Mouse (Mus musculus) adrenal gland, postnatal 14 days (tissue): ENCODE measurements around the gene Kalrn. TPM values are rescaled to one million over a fixed set of nuclear protein-coding genes. Genes with fewer than 3 reads are reported as not detected.

Experiments
- DNase-seq: peaks from one replicate; pipeline ENCODE4 v3.0.0; 2021; ENCODE audit warnings: mixed read lengths
- total RNA-seq: library from RNA; stranded (reverse); gene quantifications from 2 replicates; pipeline ENCODE4 v1.2.3, GENCODE M21; 2021

Kalrn gene
- total RNA-seq, 1 experiment from 2014 or later = 12.9 TPM

DNA sequence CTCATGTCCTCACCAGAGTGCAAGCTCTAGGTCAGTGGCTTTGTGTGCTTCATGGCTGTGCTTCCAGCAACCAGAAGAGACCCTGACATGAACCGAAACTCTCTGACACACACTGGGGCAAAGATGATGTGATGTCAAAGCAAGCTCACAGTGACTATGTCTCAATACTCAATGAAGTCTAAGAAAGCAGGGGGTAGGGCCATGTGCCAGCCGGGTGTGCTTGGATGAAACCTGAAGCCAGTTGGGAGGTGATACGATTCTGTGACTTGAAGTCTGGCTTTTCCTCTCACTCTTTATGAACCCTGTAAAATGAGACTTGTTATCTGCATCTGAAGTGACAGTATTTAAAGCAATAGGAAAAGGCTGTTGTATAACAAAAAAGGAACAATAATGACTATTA lies 501.2 kb downstream of the Kalrn start:
- peak; percentile 34 for DNase-seq

GRCm38 (mm10) chr16:34071223-34071825 lies 502.0 kb downstream of the Kalrn start:
- no peak for DNase-seq

- DNase-seq = no peak
These were observed 503.9 kb downstream of the Kalrn start for GRCm38 (mm10) chr16:34069481-34069880.

DNA sequence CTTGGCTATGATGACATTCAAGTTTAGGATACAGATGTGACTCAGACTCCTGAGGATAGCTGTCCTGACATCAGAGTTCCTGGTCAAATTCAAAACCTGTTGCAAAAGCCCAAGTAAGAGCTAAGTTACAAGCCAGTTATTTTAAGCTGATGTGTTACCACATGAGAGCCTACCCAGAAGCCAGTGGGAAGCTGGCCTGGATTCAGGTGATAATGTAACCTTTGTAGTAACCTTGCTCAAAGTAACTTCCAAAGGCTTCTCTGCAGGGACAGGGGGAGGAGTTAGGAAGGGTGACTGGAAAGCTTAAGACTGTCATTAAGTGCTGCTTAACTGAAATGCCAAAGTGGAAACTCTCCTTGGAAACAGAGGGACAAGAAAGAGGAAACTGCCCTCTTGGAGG lies 506.4 kb downstream of the Kalrn start:
- DNase-seq = peak; percentile 52

DNA sequence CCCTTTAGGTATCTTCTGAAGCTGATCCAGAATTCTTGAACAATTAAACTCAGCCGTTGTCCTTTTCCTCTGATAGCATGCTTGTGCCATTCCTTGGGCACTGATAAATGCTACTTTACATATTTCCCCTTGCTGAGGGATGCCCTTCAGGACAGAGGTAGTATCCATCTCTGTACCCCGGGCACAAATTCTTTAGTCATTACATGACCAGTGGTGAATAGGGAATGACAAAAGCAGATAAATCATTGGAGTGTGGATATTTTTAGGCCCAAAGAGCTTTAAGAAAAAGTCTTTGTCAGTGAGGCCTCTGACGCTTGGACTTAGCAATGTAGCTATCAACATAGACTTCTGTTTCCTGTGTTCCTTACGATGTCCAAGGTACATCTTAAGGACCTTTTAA lies 507.0 kb downstream of the Kalrn start:
- no peak for DNase-seq

DNA sequence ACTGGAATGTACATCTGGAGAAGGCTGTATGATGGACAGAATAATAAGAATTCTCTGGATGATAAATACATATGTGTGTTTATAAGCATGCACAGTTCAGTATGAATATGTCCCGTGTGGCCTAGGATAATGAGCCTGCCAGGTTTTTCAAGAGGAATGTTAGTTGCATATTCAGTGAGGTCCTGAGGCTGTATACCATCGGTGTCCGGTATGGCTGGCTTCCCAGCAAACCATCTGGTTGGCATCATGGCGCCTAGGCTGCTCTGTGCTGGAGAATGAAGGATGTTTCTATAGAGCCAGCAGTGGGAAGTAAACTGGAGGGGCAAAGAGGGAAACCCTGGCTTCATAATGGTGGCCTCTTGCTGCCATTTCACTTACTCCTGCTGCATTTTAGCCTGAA lies 510.0 kb downstream of the Kalrn start:
- DNase-seq = no peak

GRCm38 (mm10) chr16:34061661-34062060 lies 511.7 kb downstream of the Kalrn start:
- no peak for DNase-seq

DNA sequence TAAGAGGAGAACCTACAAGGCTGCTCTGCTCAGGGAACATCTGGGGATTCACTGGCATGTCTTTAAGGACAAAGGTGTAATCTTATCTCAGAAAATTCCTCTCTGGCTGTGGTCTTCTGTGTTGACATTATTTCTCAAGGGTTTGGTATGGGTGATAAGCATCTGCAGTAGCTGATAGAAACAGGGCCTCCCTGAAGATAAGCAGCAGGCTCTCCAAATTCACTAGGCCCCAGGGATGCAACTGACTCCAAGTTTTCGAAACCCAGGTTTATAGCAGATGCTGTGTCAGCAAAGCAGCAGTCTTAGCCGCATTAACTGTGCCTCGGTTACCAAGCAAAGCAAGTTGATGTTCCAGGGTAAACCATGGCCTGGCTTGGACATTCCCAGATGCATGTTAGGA lies 514.7 kb downstream of the Kalrn start:
- no peak for DNase-seq

GRCm38 (mm10) chr16:34057464-34057863 lies 515.9 kb downstream of the Kalrn start:
- no peak for DNase-seq

DNA sequence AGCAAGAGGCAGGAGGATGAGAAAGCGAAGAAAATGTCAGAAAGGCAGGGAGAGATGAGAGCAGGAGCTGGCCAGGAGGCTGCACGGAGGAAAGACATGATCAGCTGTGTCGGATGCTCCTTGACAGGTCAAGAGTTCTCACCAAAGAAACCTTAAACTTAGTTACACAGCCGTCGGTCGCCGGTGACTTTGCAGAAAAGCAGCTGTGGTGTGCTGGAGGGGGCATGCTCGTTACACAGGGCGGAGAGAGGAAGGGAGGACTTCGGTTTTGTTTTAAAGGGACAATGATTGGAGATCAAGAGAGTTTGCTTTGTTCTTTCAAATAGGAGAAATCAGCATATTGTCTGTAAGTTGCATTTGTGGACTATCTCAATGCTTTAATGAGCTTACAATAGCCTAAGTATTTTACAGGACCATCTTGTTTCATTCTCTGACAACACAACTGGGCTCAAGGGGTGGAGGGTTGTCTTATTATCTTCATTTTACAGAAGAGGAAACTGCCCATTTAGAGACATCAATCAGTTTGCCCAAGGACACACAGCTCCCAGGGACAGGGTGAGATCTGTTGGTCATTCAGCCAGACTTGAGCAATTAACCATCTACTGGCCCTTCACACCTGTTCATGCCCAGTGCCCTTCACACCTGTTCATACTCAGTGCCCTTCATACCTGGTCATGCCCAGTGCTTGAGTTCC lies 516.8 kb downstream of the Kalrn start:
- DNase-seq = no peak

GRCm38 (mm10) chr16:34050090-34050489 lies 523.2 kb downstream of the Kalrn start:
- no peak for DNase-seq

DNA sequence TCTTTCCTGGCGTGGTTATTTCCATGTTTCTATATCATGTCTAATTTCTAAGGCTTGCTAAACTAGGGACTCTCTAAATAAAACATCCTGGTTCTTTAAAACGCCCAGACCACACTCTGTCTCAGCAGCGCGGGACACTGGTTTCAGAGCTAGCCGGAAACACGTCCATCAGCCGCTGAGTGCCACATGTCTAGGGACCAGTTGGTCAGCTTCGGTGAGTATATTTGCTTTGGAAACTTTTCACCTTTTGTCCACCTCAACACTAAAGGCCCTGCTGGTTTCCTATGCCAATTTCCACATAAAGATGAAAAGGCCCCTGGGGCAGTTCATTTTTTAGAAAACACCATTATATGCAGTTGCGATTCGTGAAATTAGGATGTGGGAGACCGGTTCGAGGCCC lies 524.0 kb downstream of the Kalrn start:
- DNase-seq = no peak

GRCm38 (mm10) chr16:34048232-34048631 lies 525.1 kb downstream of the Kalrn start:
- no peak for DNase-seq

DNA sequence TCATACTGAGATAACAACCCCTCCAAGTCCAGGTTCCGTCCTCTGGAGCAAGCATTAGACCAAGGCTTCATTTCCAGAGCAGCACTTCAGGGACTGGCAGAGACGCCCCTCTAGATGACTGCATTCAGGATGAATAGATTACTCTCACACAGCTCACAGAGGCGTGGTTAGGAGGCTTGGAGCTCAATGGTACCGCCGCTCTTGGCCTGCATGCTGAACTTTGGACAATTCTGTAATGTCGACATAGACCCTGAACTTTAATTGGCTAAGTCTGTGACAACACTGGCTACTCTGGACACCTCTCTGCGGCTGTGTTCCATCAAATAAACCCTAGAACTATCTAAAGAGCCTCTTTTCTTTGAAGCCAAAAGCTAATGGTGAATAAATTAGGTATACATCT lies 525.8 kb downstream of the Kalrn start:
- no peak for DNase-seq

DNA sequence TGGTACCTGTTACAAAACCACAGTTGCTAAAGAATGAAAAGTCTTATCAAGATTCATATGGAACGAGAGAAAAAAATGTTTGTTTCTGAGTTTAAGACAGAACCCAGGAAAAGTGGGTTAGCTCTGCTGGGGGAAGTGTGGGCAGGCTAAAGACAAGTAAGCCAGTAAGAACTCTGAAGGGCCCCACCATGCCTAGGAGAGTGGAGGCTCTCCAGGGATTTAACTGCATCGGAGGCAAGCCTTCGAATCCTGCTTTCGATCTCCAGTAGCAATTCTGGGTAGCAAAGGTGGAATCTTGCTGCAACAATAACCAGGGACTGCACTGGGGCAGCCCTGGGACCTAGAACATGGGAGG lies 526.3 kb downstream of the Kalrn start:
- DNase-seq = no peak

DNA sequence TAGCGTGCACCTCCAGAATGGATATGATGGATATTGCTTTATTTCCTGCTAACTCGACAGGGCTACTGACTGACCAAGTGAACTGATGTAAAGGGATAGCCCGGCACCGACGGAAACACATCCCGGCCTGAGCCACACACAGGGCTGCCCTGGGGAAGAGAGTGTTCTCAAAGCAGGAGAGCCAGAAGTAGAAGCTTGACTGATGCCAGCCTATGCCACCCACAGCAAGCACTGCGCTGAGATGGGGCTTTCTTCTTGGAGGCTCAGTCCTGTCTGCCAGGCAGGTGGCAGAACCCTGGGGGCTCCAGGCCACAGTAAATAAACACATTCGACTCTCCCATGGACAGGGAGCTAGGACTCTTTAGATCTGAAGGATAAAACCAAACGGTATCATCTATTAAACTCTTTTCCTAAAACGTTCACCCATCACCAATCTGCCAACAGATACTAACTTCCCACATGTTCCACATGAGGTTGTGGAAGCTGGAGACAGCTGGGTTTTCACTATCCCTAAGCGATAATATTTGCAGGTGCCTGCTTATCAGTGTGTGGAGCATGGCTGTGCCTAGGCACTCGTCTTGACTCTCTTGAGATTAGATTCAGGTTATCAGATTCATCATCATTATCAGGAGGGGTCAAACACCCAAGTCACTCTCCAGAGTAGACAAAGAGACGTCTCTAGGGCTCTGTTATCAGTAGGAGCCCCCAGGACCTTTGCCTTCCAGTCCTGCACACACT lies 526.9 kb downstream of the Kalrn start:
- DNase-seq = no peak

GRCm38 (mm10) chr16:34044539-34044938 lies 528.8 kb downstream of the Kalrn start:
- no peak for DNase-seq

GRCm38 (mm10) chr16:34043048-34043795 lies 530.1 kb downstream of the Kalrn start:
- DNase-seq = no peak

GRCm38 (mm10) chr16:34042586-34042985 lies 530.7 kb downstream of the Kalrn start:
- peak; percentile 58 for DNase-seq

DNA sequence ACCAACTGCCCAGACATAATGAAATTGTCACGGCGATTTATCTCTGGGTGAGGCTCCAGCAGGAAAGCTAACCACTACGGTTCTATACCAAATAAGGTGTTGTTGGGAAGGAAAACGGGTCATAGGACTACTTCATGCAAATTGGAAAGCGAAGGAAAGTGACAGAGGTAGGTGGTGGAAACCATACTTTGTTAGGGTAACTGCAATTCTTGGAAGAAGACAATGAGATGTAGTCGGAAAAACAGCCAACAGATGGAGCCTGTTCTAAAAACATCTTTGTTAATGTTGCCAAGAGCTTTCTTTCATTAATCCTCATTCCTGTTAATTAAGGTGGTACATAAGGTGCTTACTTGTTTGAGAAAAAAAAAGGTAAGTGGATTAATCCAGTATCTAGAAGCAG lies 533.1 kb downstream of the Kalrn start:
- no peak for DNase-seq

GRCm38 (mm10) chr16:34039736-34040135 lies 533.6 kb downstream of the Kalrn start:
- DNase-seq = no peak

DNA sequence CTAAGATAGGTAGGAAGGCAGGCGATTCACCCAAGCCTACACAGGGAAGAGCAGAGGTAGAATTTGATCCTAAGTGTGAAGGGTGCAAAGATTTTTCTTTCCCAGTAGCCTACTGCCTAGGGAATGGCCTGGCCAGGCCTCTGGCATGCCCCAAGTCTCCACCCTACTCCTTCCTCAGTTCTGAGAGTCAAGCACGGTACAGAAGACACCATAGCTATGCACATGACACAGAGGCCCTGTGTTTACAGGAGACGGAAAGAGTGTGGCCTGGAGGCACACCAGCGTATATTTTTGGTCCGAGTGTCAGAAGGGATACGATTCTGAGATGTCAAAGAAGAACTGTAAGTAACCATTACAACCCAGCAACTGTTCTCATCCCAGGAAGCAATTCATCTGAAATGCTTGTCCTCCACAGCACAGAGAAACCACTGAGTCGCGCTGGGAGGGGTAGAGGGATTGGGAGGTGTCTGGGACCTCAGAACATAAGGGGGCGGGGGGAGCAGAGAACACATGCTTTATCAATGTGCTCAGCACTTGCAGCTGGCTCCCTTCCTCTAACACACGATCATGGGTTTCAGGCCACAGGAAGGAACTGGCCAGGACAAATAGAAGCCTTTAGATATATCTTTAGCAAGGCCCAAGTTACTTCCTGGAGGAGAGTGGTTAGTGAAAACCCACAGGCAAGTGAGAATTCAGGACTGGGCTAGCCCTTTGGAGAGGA lies 536.8 kb downstream of the Kalrn start:
- DNase-seq = no peak
